Mouse (Mus musculus): Measurements from ENCODE around the gene Chid1. TPM values are rescaled to one million over a fixed set of nuclear protein-coding genes. Genes with fewer than 3 reads are reported as not detected.

The Chid1 gene
- polyA plus RNA-seq, 1 experiment from 2014 or later: 20.3 TPM

Other genes with a start within 250 kb of the Chid1 start
- gene Drd4, start 247.9 kb downstream of the Chid1 start, polyA plus RNA-seq (2015; fragmentation: Nextera tagmentation; extraction: Ambion mirVana): 0.33 and 0.40 TPM in 2 replicates
- gene Deaf1, start 212.2 kb downstream of the Chid1 start, polyA plus RNA-seq (2015; fragmentation: Nextera tagmentation; extraction: Ambion mirVana): 25.6 and 27.6 TPM in 2 replicates
- 43.0 and 45.6 TPM in 2 replicates for gene Tmem80, start 212.1 kb downstream of the Chid1 start, polyA plus RNA-seq (2015; fragmentation: Nextera tagmentation; extraction: Ambion mirVana)
- gene Eps8l2, start 201.0 kb downstream of the Chid1 start, polyA plus RNA-seq (2015; fragmentation: Nextera tagmentation; extraction: Ambion mirVana): 8.1 and 10.4 TPM in 2 replicates
- 379 and 423 TPM in 2 replicates for gene Taldo1, start 147.7 kb downstream of the Chid1 start, polyA plus RNA-seq (2015; fragmentation: Nextera tagmentation; extraction: Ambion mirVana)
- gene Gatd1, start 125.7 kb downstream of the Chid1 start, polyA plus RNA-seq (2015; fragmentation: Nextera tagmentation; extraction: Ambion mirVana): 52.1 and 53.8 TPM in 2 replicates
- 0.24 and 0.26 TPM in 2 replicates for gene Cend1, start 110.4 kb downstream of the Chid1 start, polyA plus RNA-seq (2015; fragmentation: Nextera tagmentation; extraction: Ambion mirVana)
- 19.0 and 19.1 TPM in 2 replicates for gene Slc25a22, start 102.0 kb downstream of the Chid1 start, polyA plus RNA-seq (2015; fragmentation: Nextera tagmentation; extraction: Ambion mirVana)
- 13.2 and 14.2 TPM in 2 replicates for gene Pidd1, start 95.8 kb downstream of the Chid1 start, polyA plus RNA-seq (2015; fragmentation: Nextera tagmentation; extraction: Ambion mirVana)
- gene Rplp2, start 92.5 kb downstream of the Chid1 start, polyA plus RNA-seq (2015; fragmentation: Nextera tagmentation; extraction: Ambion mirVana): 2,028 and 2,062 TPM in 2 replicates
- gene Pnpla2, start 84.7 kb downstream of the Chid1 start, polyA plus RNA-seq (2015; fragmentation: Nextera tagmentation; extraction: Ambion mirVana): 49.2 and 50.5 TPM in 2 replicates
- gene Cracr2b, start 78.8 kb downstream of the Chid1 start, polyA plus RNA-seq (2015; fragmentation: Nextera tagmentation; extraction: Ambion mirVana): 6.1 and 8.9 TPM in 2 replicates
- gene Cd151, start 72.5 kb downstream of the Chid1 start, polyA plus RNA-seq (2015; fragmentation: Nextera tagmentation; extraction: Ambion mirVana): 11.7 and 13.0 TPM in 2 replicates
- 73.5 and 85.3 TPM in 2 replicates for gene Polr2l, start 64.7 kb downstream of the Chid1 start, polyA plus RNA-seq (2015; fragmentation: Nextera tagmentation; extraction: Ambion mirVana)
- 24.7 and 28.5 TPM in 2 replicates for gene Tspan4, start 64.6 kb downstream of the Chid1 start, polyA plus RNA-seq (2015; fragmentation: Nextera tagmentation; extraction: Ambion mirVana)
- 39.4 and 40.1 TPM in 2 replicates for gene Ap2a2, start 22.3 kb upstream of the Chid1 start, polyA plus RNA-seq (2015; fragmentation: Nextera tagmentation; extraction: Ambion mirVana)
- 0.09 and 0.13 TPM in 2 replicates for gene Muc6, start 115.5 kb upstream of the Chid1 start, polyA plus RNA-seq (2015; fragmentation: Nextera tagmentation; extraction: Ambion mirVana)
- gene Muc2, start 150.5 kb upstream of the Chid1 start, polyA plus RNA-seq (2015; fragmentation: Nextera tagmentation; extraction: Ambion mirVana): 0.17 and 0.27 TPM in 2 replicates
- 0.12 and 0.14 TPM in 2 replicates for gene Muc5ac, start 249.1 kb upstream of the Chid1 start, polyA plus RNA-seq (2015; fragmentation: Nextera tagmentation; extraction: Ambion mirVana)

Data from thymus, postnatal 0 days (tissue).